Mouse (Mus musculus): ENCODE measurements around the gene Dnajc17.

Gene Dnajc17

GRCm38 (mm10) chr2:119197493-119197892 is 11.1 kb downstream of the Dnajc17 start:
- no peak for DNase-seq

DNA sequence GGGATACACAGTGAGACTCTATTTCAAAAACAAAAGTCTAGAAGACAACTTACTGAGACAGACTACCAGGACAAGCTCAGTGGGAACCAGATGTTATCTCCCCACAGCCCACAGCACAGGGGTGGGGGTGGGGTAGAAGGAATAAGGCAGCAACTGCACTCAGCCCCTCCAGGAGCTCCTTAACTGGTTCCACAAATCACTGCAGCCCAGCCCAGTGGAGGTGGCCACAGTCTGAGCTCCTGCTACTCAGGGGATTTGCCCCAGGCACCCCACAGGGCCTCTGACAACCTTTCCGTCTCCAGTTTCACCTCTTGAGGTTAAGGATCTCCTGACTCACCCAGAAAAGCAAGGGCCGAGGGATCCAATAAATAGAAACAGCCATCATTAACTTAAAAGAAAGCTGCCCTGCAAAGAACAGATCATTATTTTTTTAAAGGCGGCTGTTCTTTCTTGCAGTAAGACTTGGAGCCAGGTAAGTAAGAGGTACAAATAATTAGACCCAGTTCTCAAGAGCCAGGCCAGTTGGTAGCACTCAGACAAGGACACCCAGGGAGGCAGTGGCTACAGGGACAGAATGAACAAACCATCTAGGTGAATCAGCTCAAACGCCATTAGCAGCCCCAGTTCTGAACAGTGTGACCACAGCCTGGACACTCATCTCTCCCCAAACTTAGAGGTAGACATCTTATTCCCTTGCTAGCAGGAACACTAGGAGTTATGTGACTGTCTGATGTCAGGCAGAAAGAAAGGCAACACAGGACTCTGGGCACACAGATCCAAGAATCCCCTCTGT is 12.1 kb downstream of the Dnajc17 start:
- no peak for DNase-seq

DNA sequence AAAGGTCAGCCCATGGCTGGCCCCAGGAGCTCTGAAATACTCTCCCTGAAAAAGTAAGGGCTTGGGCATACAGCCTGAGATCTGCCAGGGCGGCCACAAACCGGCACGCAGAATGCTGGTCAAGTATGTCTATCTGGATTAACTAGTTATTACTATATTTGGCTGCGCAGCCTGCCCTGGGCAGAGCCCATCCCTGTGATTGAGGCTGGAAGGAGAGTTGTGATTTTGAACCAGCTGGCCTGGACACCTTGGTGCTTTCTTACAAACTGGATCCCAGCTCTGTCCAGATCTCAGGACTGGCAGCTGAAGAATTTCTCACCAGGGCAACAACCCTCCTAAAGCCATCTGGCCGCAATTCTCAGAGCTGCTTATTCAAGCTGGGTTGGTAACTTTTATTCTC is 14.5 kb downstream of the Dnajc17 start:
- no peak for DNase-seq

DNA sequence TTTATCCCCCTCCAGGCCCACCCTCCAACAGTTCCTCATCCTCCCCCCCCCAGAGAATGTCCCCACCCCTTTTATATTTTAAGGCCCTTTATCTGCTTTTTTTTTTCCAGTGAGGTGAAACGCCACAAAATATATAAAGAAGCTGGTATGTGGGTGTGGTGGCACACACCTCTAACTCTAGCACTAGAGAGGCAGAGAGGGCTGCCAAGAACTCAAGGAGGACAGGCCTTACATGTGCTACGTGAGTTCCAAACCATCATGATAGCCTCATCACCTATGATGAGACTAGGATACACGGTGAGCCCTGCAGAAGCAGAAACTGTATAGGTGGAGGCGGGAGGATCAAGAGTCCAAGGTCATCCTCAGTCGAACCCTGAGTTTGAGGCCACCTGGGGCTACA is 17.6 kb downstream of the Dnajc17 start:
- no peak for DNase-seq

GRCm38 (mm10) chr2:119189029-119189710 is 19.4 kb downstream of the Dnajc17 start:
- DNase-seq, result peak; percentile 85

DNA sequence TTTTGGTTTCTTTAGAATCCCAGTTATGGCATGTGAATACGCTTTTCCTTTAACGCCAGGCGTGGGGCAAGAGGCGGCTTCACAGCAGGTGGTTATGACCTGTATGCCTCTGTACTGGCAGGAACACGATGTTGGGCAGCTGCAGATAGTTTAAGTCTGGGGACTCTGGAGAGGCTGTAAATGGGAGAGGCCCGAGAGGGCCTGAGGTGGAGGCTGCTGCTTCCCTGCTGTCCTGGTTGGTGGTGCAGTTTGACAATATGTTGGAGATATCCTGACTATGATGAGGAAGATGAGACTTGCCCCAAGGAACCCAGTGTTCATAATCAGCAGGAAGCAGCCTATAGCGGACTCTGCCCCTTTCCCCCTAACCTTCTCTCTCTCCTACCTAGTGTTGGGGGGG is 25.7 kb downstream of the Dnajc17 start:
- no peak for DNase-seq

DNA sequence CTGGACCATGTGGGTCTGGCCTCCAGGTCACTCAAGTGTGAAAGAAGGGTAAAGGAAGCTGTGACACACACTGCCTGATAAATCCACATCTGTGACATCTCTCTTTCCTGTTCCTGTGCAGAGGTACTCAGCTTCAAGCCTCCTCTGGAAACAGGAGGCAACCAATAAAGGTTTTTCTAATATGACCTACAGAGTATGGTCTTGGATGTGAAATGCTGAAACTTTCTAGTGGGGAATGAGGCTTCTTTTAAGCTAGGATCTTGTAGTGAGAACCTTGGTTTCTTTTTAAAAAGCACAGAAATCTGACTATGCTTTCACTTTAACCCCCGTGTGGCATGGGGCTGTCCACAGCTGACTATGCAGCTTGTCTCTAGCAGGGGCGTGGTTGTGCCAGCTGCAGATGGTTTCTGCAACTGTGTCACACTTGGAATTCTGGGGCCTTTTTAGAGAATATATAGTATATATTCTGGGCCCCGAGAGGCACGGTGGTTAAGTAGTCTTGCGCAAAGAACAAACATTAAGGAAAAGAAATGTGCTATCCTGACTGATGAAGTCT is 31.1 kb downstream of the Dnajc17 start:
- no peak for DNase-seq

GRCm38 (mm10) chr2:119176761-119177160 is 31.8 kb downstream of the Dnajc17 start:
- no peak for DNase-seq

GRCm38 (mm10) chr2:119175614-119176013 is 33.0 kb downstream of the Dnajc17 start:
- DNase-seq, result no peak

GRCm38 (mm10) chr2:119174866-119175265 is 33.7 kb downstream of the Dnajc17 start:
- DNase-seq, result no peak

DNA sequence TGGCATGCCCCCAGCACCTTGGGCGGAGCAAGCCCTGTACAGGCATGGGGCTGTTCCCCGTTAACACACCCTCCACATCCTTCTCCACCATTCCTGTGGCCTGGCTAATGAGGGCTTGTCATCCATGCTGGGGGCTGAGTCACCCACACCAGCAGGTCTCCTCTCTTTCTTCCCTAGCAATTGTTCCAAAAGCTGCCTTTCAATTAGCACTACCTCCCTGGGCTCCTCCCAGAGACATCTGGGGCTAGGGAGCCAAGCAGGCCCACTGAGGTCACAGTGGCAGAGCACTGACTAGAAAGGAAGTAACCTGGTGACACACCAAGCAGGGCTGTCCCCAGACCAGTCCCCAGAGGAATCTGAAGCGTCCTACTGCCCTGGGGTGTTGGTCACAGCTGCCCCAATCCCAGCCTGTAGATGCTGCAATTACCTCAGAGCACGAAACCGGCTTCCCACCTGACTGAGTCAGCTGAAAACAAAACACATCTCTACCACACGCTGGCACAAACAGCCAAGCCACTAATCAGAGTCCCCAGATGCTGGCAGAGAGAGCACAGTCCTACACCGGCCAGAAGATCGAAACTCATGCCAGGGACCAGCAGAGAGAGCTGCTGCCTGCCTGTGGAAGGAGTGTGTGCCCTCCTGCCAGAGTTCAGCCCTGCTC is 34.5 kb downstream of the Dnajc17 start, which contains the start of gene Gm14137:
TSS of gene Gm14137 (plus strand) at position 519 of the 661 bp plus-strand sequence.
- DNase-seq, result no peak

DNA sequence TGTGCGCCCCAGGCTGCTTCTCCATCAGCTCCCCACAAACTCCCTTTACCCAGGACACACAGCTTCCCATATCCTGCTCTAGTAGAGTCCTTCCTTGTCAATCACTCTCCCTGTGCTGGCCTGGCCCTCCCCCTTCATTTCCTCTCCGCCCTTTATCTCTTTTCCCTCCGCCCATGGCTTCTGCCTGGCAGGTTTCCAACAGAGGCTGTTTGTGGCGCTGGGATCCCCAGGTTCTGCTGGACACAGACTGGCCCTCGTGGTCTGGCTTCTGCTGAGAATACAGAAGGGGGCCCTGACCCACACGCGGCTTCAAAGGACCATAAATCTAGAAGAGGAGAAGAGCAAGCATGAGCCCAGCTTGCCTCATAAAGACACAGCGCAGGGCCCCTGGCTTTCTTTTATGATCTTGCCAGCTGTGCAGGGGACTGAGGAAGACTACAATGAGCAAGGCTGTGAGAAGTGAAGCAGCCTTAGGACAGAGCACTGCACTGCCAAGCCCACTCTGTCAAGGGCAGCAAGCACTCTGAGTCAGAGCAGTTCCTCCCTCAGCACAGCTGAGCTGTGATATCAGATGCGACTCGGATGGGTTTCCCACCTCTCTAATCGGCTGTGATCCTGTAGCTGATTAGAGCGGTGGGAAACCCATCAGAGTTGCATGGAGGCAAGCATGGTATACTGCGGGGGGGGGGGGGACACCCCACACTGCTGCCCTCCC is 35.6 kb downstream of the Dnajc17 start:
- DNase-seq, result no peak

- no peak for DNase-seq
Observed at GRCm38 (mm10) chr2:119172446-119172845, 36.1 kb downstream of the Dnajc17 start.

DNA sequence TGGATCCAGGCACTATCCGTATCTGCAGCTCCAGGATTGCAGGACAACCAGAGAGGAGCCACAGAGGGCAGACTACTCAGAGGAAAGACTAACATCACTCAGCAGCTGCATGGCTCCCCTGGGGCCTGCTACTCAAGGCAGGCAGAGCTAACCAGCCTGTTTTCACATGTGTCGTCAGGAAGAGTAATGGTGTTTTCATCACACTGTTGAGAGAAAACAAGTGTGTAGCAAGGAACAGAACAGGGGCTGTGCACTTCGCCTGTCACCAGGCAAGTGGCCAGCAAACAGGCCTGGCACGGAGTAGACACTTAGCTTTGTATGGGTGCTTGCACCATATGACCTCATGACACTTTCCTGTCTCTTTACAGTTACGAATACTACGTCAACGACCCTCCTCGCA is 37.0 kb downstream of the Dnajc17 start:
- DNase-seq, result no peak

DNA sequence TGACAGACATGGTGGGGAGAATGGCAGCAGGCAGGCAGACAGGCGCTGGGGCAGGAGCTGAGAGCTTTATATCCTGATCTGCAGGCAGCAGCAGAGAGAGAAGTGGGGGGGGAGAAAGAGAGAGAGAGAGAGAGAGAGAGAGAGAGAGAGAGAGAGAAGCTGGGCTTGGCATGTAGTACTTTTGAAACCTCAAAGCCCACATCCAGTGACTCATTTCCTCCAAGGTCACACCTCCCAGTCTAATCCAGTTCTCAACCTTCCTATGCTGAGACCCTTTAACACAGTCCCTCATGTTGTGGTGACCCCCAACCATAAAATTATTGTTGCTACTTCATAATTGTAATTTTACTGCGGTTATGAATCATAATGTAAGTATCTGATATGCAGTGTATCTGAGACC is 38.3 kb downstream of the Dnajc17 start:
- no peak for DNase-seq

GRCm38 (mm10) chr2:119167866-119168256 is 40.7 kb downstream of the Dnajc17 start:
- DNase-seq, result no peak

DNA sequence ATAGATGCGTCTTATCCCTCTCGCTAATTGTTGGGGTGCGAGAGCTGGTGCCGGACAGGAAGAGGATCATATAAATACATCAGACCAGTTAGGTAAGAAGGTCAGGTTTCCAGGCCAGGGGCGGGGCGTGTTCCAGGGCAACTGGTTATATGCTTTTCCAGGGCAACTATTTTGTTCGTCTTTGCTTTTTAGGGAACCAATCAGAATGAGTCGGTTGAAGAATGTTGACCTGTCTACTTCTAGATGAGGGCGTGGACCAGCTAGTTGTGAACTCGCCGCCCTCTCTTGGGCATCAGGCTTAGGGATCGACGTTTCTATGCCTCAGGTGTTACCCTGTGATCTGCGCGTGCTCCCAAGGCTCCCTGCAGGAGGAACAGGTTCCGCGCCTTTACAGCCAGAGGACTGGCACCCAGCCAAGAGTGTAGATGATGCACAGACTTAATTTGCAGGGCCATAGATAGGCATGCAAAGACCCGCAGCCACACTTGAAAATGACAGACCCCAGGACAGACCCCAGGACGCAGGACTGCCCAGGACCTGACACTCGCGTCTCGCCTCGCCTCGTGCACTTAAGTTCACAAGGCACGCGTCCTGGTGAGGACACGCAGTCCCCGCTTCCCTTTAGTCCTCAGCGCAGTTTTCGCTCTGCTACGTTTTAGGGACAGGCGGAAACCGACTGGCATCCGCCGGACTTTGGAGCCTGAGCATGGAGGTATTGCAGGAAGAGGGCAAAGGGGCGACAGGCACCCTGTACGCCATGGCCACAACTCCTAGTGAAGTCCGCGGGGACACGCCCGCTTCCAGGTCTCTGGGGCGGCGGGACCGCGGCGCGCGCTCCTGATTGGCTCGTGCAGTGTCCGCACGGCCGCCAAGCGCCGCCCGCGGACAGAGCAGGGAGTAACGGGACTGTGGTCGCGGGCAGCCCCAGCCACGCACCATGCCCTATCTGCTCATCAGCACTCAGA is 41.4 kb downstream of the Dnajc17 start, which contains the start of gene Gchfr:
TSS of gene Gchfr (plus strand) at position 873 of the 965 bp plus-strand sequence.
- peak; percentile 5 for DNase-seq

DNA sequence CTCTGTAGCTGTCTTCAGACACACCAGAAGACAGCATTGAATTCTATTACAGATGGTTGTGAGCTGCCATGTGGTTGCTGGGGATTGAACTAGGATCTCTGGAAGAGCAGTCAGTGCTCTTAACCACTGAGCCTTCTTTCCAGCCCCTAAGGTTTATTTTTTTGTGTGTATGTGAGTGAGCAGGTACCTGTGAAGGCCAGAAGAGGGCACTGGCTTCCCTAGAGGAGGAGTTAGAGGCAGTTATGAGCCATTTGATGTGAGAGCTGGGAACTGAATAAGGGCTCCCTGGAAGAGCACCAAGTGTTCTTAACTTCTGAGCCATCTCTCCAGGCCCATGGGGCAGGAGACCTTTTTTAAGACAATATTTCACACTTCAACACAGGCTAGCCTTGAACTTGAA is 43.2 kb downstream of the Dnajc17 start:
- no peak for DNase-seq

DNA sequence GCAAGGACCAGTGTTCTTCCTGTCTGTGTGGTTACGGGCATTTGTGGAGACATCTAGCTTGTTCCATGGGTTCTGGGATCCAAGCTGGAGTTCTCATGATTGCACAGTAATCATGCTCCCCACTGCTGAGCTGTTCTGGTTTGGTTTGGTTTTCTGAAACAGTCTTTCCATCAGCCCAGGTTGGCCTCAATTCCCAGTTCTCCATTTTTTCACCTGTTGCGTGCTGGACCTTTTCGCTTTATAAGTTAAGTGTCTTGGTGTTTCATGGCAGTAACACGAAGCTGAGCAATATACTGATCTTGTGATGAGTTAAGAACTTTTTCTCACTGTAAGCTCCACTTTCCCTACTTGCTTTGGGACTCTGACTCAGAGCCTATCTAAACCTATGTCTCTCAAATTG is 44.6 kb downstream of the Dnajc17 start:
- no peak for DNase-seq

- no peak for DNase-seq
Observed at GRCm38 (mm10) chr2:119163135-119163534, 45.5 kb downstream of the Dnajc17 start.

GRCm38 (mm10) chr2:119161247-119161646 is 47.3 kb downstream of the Dnajc17 start:
- DNase-seq, result no peak

DNA sequence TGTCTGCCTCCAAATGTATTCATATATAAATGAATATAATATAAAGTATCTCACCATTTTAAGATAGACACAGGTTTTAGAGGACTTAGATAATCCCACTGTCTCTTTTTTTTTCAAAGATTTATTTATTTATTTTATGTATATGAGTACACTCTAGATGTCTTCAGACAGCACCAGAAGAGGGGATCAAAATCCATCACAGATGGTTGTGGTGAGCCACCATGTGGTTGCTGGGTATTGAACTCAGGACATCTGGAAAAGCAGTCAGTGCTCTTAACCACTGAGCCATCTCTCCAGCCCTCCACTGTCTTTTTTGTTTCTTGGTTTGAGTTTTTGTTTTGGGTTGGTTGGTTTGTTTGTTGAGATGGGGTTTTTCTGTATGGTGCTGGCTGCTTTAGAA is 50.8 kb downstream of the Dnajc17 start:
- no peak for DNase-seq

All from thymus, postnatal 25 days (tissue).